Mouse (Mus musculus): ENCODE measurements at regions not wholly inside any gene's neighbourhood (a gene's known extent, or its start where the extent isn't known, plus 50 kb on each side); places are given as distances from the start of the nearest gene placed in this dataset.

GRCm38 (mm10) chr11:19073265-19073664 lies 54.5 kb upstream of the Meis1 start:
- H3K27me3 ChIP-seq (ENCODE audit: low read depth, poor library complexity, severe bottlenecking) = no peaks in the 10 kb centered on the region
- no peaks in the 10 kb centered on the region; the same call in 1 of the 2 replicates for H3K9me3 ChIP-seq (replicated peaks)
- H3K4me3 ChIP-seq = no peak overlapping the region
- H3K4me1 ChIP-seq = peaks cover 23% of the 10 kb centered on the region
- WGBS = 29% methylated on average over 5 of the region's 5 CpGs
- peak overlapping the region; percentile 81 for H3K27ac ChIP-seq (replicated peaks)
- DNase-seq (ENCODE audit: low spot score) = peak; percentile 14
- H3K36me3 ChIP-seq = no peaks in the 10 kb centered on the region

- 21% methylated on average over 11 of the region's 11 CpGs for WGBS
- H3K4me3 ChIP-seq = peak overlapping the region; percentile 32
- peaks cover 23% of the 10 kb centered on the region for H3K4me1 ChIP-seq
- peak; percentile 74 for DNase-seq (ENCODE audit: low spot score)
- no peaks in the 10 kb centered on the region; the same call in 1 of the 2 replicates for H3K9me3 ChIP-seq (replicated peaks)
- no peaks in the 10 kb centered on the region for H3K27me3 ChIP-seq (ENCODE audit: low read depth, poor library complexity, severe bottlenecking)
- H3K27ac ChIP-seq (replicated peaks) = peak overlapping the region; percentile 81
- H3K36me3 ChIP-seq = no peaks in the 10 kb centered on the region
Measured at GRCm38 (mm10) chr11:19073887-19074564, 55.2 kb upstream of the Meis1 start.

DNA sequence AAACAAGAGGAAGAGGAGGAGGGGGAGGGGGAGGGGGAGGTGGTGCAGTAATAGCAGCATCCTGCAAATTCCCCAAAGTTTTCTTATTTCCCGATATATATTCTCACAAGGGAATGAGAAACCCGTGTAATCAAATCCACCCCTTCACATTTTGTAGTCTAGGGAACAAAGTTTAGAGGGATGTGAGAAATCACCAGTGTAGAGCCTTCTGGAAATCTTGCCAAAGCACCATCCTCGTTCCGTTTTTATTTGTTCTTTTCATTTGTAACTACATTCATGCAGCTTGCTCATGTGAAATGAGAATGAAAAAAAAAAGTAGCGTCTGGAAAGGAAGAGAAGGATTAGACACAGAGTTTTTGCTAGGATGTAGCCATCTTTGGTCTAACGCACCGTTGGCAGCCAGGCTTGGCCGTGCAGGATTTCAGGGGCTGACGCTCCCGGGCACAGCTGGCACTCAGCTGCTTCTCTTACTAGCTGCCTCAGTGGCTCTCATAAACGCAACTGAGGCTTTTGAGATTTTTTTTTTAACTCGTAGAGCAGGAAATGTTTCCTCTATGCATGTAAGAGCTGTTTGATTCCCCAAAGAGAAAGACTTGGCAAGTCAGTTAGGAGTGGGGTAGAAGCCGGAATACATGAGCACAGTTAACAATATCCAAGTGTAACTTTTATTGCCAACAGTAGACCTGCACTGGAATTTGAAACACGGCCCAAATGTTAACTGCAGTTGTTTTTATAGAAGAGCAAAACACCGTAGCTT lies 72.5 kb upstream of the Meis1 start:
- Histone ChIP-seq H3K27me3 (ENCODE audit: low read depth, poor library complexity, severe bottlenecking) (peaks cover 40% of the 10 kb centered on the region), H3K9me3 (replicated peaks) (no peaks in the 10 kb centered on the region), H3K36me3 (no peaks in the 10 kb centered on the region), H3K4me1 (peaks cover 26% of the 10 kb centered on the region), H3K4me3 (no peak overlapping the region), H3K27ac (replicated peaks) (no peak overlapping the region)
- DNase-seq (ENCODE audit: low spot score) = no peak
- 86% methylated on average over 15 of the region's 15 CpGs for WGBS

DNA sequence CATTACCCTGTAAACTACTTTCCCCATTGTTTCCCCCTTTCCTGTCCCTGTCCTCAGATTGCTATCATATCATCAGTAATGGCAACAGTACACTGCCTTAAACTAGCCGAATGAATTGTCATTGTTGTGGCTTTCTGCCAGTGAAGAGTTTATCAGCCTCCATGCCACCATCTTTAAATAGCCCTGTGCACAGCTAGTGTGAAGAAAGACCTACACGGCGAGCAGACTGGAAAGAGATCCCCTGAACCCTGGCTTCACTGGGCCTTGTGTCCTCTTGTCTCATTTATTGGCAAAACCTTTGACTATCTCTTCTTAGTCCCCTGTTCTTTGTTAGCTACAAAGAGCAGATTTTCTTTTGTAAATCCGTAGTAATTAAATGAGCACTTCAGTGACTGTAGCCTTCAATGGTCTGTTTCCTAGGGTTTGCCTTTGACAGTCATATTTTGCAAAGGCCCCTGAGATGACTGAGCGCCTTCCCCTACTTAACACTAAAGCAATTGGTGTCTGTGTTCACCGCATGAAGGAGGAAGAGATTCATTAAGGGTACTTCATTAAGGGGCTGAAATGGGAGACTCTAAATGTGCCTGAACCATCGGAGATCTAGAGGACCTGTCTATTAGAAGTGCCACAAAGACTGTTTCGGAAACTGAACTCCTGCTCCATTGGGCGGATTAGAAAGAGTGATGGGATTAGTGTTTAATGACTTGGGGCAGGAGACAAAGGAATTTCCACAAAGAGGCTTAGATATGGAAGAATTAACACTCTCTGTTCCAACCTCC lies 74.4 kb upstream of the Meis1 start:
- peaks cover 26% of the 10 kb centered on the region for H3K4me1 ChIP-seq
- DNase-seq (ENCODE audit: low spot score) = peak; percentile 29
- peak overlapping the region; percentile 64 for H3K27ac ChIP-seq (replicated peaks)
- no peak overlapping the region for H3K4me3 ChIP-seq
- H3K27me3 ChIP-seq (ENCODE audit: low read depth, poor library complexity, severe bottlenecking) = peaks cover 59% of the 10 kb centered on the region
- WGBS = 27% methylated on average over 9 of the region's 9 CpGs
- no peaks in the 10 kb centered on the region for H3K9me3 ChIP-seq (replicated peaks)
- H3K36me3 ChIP-seq = no peaks in the 10 kb centered on the region

- no peaks in the 10 kb centered on the region for H3K9me3 ChIP-seq (replicated peaks)
- WGBS = 21% methylated on average over 4 of the region's 4 CpGs
- peak overlapping the region; percentile 64 for H3K27ac ChIP-seq (replicated peaks)
- peak; percentile 35 for DNase-seq (ENCODE audit: low spot score)
- H3K4me3 ChIP-seq = no peak overlapping the region
- H3K27me3 ChIP-seq (ENCODE audit: low read depth, poor library complexity, severe bottlenecking) = peaks cover 65% of the 10 kb centered on the region
- H3K36me3 ChIP-seq = no peaks in the 10 kb centered on the region
- peaks cover 26% of the 10 kb centered on the region for H3K4me1 ChIP-seq
Measured at GRCm38 (mm10) chr11:19093749-19094148, 75.0 kb upstream of the Meis1 start.

DNA sequence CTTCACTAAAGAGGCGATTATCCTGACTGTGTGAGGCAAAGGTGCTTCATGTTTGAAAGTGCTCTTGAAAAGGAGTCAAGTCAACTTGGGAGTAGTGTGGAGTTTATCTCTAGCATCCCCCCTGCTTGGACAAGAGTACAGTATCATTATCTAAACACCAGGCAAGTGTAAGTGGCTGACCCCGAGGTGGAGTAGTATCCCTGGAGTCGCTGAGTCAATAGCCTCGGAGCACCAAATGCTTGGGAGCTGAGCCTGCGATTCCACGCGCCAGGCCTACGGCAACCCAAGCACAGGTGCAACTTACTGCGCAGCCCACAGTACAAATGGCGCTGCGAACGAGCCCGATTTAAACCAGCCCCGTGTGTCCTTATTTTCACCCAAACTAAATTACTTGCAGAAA lies 75.4 kb upstream of the Meis1 start:
- H3K4me3 ChIP-seq = no peak overlapping the region
- H3K4me1 ChIP-seq = peaks cover 26% of the 10 kb centered on the region
- no peaks in the 10 kb centered on the region for H3K36me3 ChIP-seq
- H3K27me3 ChIP-seq (ENCODE audit: low read depth, poor library complexity, severe bottlenecking) = peaks cover 69% of the 10 kb centered on the region
- no peaks in the 10 kb centered on the region for H3K9me3 ChIP-seq (replicated peaks)
- WGBS = 74% methylated on average over 14 of the region's 14 CpGs
- peak overlapping the region; percentile 64 for H3K27ac ChIP-seq (replicated peaks)
- DNase-seq (ENCODE audit: low spot score) = no peak

DNA sequence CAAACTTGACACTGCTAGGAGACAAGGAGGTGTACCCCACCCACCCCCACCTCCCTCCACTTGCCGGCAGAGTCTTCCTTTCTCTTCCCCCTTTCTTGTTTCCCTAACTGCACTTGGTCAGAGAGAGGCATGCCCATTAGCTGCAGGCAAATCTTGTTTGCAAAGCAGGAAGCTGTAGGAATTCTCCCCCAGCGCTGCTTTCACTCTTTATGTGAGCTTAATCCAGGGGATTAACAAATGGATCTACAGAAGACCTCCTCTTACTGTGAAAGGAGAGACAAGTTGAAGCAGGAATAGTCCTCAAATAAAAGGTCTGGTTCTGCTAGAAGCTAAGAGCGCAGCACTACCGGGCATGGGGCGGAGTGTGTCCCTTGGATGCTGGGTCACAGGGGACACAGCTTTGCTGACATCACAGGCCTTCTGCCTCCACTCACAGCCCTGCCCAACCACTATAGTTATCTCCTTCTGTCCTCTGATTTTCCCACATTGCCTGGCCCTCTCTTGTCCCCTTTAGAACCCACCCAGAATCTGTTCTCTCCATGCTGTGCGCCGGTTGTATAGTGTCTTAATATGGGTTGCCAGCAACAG lies 84.3 kb upstream of the Meis1 start:
- Histone ChIP-seq H3K27ac (replicated peaks) (no peak overlapping the region), H3K36me3 (no peaks in the 10 kb centered on the region), H3K27me3 (ENCODE audit: low read depth, poor library complexity, severe bottlenecking) (peaks cover 88% of the 10 kb centered on the region), H3K9me3 (replicated peaks) (no peaks in the 10 kb centered on the region), H3K4me1 (peaks cover 17% of the 10 kb centered on the region), H3K4me3 (no peak overlapping the region)
- peak; percentile 25 for DNase-seq (ENCODE audit: low spot score)
- 30% methylated on average over 7 of the region's 7 CpGs for WGBS

GRCm38 (mm10) chr11:19107180-19107579 lies 88.4 kb upstream of the Meis1 start:
- no peaks in the 10 kb centered on the region for H3K9me3 ChIP-seq (replicated peaks)
- DNase-seq (ENCODE audit: low spot score) = no peak
- H3K27ac ChIP-seq (replicated peaks) = no peak overlapping the region
- peaks cover 62% of the 10 kb centered on the region for H3K27me3 ChIP-seq (ENCODE audit: low read depth, poor library complexity, severe bottlenecking)
- H3K4me1 ChIP-seq = peaks cover 24% of the 10 kb centered on the region
- WGBS = 53% methylated on average over 6 of the region's 6 CpGs
- H3K4me3 ChIP-seq = no peak overlapping the region
- no peaks in the 10 kb centered on the region for H3K36me3 ChIP-seq

DNA sequence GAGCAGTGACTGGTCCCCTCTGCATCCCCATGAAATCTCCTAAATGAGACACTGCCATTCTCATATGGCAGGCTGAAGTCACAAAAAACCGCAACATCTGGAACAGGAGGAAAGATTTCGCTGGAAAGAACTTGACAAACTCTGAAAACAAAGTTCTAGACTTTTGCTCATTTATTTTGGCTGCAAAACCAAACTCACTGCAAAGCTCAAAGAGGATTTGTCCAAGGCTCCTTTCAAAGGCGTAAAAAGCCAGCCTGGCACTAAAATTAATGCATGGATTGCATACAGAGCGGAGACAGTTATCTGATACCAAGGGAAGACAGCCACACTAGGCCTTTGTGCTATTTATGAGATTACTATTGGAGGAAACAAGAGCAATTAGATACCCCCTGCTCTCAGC lies 90.3 kb upstream of the Meis1 start:
- Histone ChIP-seq H3K27ac (replicated peaks) (no peak overlapping the region), H3K27me3 (ENCODE audit: low read depth, poor library complexity, severe bottlenecking) (peaks cover 49% of the 10 kb centered on the region), H3K9me3 (replicated peaks) (no peaks in the 10 kb centered on the region), H3K4me1 (peaks cover 11% of the 10 kb centered on the region), H3K4me3 (no peak overlapping the region), H3K36me3 (no peaks in the 10 kb centered on the region)
- no peak for DNase-seq (ENCODE audit: low spot score)
- WGBS = 75% methylated on average over 4 of the region's 4 CpGs

GRCm38 (mm10) chr11:19111916-19112575 lies 93.3 kb upstream of the Meis1 start:
- H3K9me3 ChIP-seq (replicated peaks) = no peaks in the 10 kb centered on the region
- H3K27ac ChIP-seq (replicated peaks) = no peak overlapping the region
- H3K4me1 ChIP-seq = peaks cover 12% of the 10 kb centered on the region
- peaks cover 36% of the 10 kb centered on the region for H3K27me3 ChIP-seq (ENCODE audit: low read depth, poor library complexity, severe bottlenecking)
- 70% methylated on average over 7 of the region's 7 CpGs for WGBS
- no peak for DNase-seq (ENCODE audit: low spot score)
- no peaks in the 10 kb centered on the region for H3K36me3 ChIP-seq
- H3K4me3 ChIP-seq = no peak overlapping the region

DNA sequence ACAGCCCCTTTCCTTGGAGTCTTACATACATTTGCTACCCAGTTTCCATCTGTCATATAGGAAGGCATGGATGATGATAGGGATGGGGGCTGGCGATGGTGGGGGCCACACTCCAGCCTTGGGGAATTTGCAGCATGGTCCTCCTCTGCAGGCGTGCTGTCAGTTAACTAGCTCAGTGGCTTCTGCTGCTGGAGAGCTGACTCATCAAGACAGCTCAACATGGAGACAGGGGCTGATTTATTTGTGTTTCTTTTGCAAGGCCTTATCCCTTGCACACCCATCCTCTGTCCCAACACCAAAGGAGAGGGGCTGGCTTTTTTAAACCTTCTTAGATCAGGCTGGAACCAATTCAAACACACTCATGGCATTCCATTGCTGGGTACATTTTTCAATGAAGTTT lies 98.3 kb upstream of the Meis1 start:
- H3K4me3 ChIP-seq = no peak overlapping the region
- H3K36me3 ChIP-seq = no peaks in the 10 kb centered on the region
- no peak for DNase-seq (ENCODE audit: low spot score)
- 85% methylated on average over 2 of the region's 2 CpGs for WGBS
- peaks cover 44% of the 10 kb centered on the region for H3K27me3 ChIP-seq (ENCODE audit: low read depth, poor library complexity, severe bottlenecking)
- H3K9me3 ChIP-seq (replicated peaks) = no peaks in the 10 kb centered on the region
- peaks cover 13% of the 10 kb centered on the region for H3K4me1 ChIP-seq
- H3K27ac ChIP-seq (replicated peaks) = no peak overlapping the region

DNA sequence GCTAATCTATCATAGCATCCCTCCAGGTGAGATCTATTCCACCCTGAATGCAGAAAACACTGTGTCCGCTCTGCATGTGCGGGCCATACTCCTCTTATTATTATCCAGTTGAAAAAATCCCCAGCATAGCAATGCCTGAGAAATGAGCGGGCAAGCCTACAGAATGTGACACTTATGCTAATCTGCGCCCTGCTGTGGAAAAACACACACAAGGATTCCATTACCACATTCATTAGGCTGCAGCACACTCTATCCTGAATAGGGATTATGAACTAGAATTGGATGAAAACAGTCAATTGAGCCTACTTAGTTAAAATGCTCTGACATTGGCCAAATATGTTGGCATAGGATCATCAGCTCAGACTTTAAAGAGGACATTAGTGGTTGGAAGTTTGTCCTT lies 99.5 kb upstream of the Meis1 start:
- H3K36me3 ChIP-seq = no peaks in the 10 kb centered on the region
- no peak overlapping the region for H3K4me3 ChIP-seq
- no peaks in the 10 kb centered on the region for H3K9me3 ChIP-seq (replicated peaks)
- H3K27ac ChIP-seq (replicated peaks) = no peak overlapping the region
- H3K27me3 ChIP-seq (ENCODE audit: low read depth, poor library complexity, severe bottlenecking) = peaks cover 44% of the 10 kb centered on the region
- DNase-seq (ENCODE audit: low spot score) = no peak
- peaks cover 13% of the 10 kb centered on the region for H3K4me1 ChIP-seq
- 56% methylated on average over 4 of the region's 4 CpGs for WGBS

Measured in midbrain, embryonic 10.5 days (tissue).